Mouse (Mus musculus): ENCODE measurements around the gene Prima1. TPM values are rescaled to one million over a fixed set of nuclear protein-coding genes. Genes with fewer than 3 reads are reported as not detected.

Prima1 gene
- total and polyA plus RNA-seq, 3 experiments, result 0.29 to 1.4 (median 0.43) TPM

GRCm38 (mm10) chr12:103238924-103239460, 3.0 kb downstream of the Prima1 start:
- no peaks in the 10 kb centered on the region for H3K79me2 ChIP-seq (replicated peaks; ENCODE audit: control insufficient read depth, insufficient read depth, low read length)
- TF ChIP-seq CTCF (IDR thresholded peaks at IDR 0.05) (no peak), POLR2A (IDR thresholded peaks at IDR 0.05; ENCODE audit: insufficient read depth, low read depth, low read length) (no peak), EP300 (IDR thresholded peaks at IDR 0.05; ENCODE audit: insufficient read depth, low read depth, low read length) (no peak)
- H3K27ac ChIP-seq, result no peak overlapping the region
- 51% methylated on average over 7 of the region's 7 CpGs for WGBS
- H3K27me3 ChIP-seq (ENCODE audit: control insufficient read depth, insufficient read depth, low read length), result peaks cover 5% of the 10 kb centered on the region
- no peak for DNase-seq
- no peak overlapping the region for H3K4me3 ChIP-seq
- H3K36me3 ChIP-seq (ENCODE audit: control insufficient read depth, insufficient read depth, low read length), result no peaks in the 10 kb centered on the region
- intact Hi-C loops (cut with DNase I), result no loop called here
- H3K9ac ChIP-seq (ENCODE audit: low read depth, low read length), result no peak overlapping the region
- no peaks in the 10 kb centered on the region for H3K4me1 ChIP-seq (ENCODE audit: control insufficient read depth, insufficient read depth, low read length)

GRCm38 (mm10) chr12:103235856-103236255, 6.1 kb downstream of the Prima1 start:
- Histone ChIP-seq H3K9ac (ENCODE audit: low read depth, low read length) (no peak overlapping the region), H3K79me2 (replicated peaks; ENCODE audit: control insufficient read depth, insufficient read depth, low read length) (no peaks in the 10 kb centered on the region), H3K4me1 (ENCODE audit: control insufficient read depth, insufficient read depth, low read length) (no peaks in the 10 kb centered on the region), H3K27ac (no peak overlapping the region), H3K27me3 (ENCODE audit: control insufficient read depth, insufficient read depth, low read length) (no peaks in the 10 kb centered on the region), H3K36me3 (ENCODE audit: control insufficient read depth, insufficient read depth, low read length) (no peaks in the 10 kb centered on the region), H3K4me3 (no peak overlapping the region)
- 65% methylated on average over 2 of the region's 2 CpGs for WGBS
- intact Hi-C loops (cut with DNase I), result no loop called here
- no peak for DNase-seq
- TF ChIP-seq EP300 (IDR thresholded peaks at IDR 0.05; ENCODE audit: insufficient read depth, low read depth, low read length) (no peak), CTCF (IDR thresholded peaks at IDR 0.05) (no peak), POLR2A (IDR thresholded peaks at IDR 0.05; ENCODE audit: insufficient read depth, low read depth, low read length) (no peak)

- no peaks in the 10 kb centered on the region for H3K79me2 ChIP-seq (replicated peaks; ENCODE audit: control insufficient read depth, insufficient read depth, low read length)
- H3K27ac ChIP-seq, result no peak overlapping the region
- no peak overlapping the region for H3K9ac ChIP-seq (ENCODE audit: low read depth, low read length)
- H3K4me3 ChIP-seq, result no peak overlapping the region
- TF ChIP-seq POLR2A (IDR thresholded peaks at IDR 0.05; ENCODE audit: insufficient read depth, low read depth, low read length), result no peak
- TF ChIP-seq CTCF (IDR thresholded peaks at IDR 0.05), result no peak
- no peak for TF ChIP-seq EP300 (IDR thresholded peaks at IDR 0.05; ENCODE audit: insufficient read depth, low read depth, low read length)
- intact Hi-C loops (cut with DNase I), result no loop called here
- H3K27me3 ChIP-seq (ENCODE audit: control insufficient read depth, insufficient read depth, low read length), result no peaks in the 10 kb centered on the region
- WGBS, result 77% methylated on average over 10 of the region's 10 CpGs
- no peaks in the 10 kb centered on the region for H3K4me1 ChIP-seq (ENCODE audit: control insufficient read depth, insufficient read depth, low read length)
- DNase-seq, result no peak
- no peaks in the 10 kb centered on the region for H3K36me3 ChIP-seq (ENCODE audit: control insufficient read depth, insufficient read depth, low read length)
Observed at GRCm38 (mm10) chr12:103235251-103235650, 6.7 kb downstream of the Prima1 start.

- Histone ChIP-seq H3K79me2 (replicated peaks; ENCODE audit: control insufficient read depth, insufficient read depth, low read length) (no peaks in the 10 kb centered on the region), H3K4me1 (ENCODE audit: control insufficient read depth, insufficient read depth, low read length) (no peaks in the 10 kb centered on the region), H3K27me3 (ENCODE audit: control insufficient read depth, insufficient read depth, low read length) (no peaks in the 10 kb centered on the region), H3K9ac (ENCODE audit: low read depth, low read length) (no peak overlapping the region), H3K27ac (no peak overlapping the region), H3K36me3 (ENCODE audit: control insufficient read depth, insufficient read depth, low read length) (no peaks in the 10 kb centered on the region), H3K4me3 (no peak overlapping the region)
- WGBS, result 49% methylated on average over 4 of the region's 4 CpGs
- intact Hi-C loops (cut with DNase I), result no loop called here
- DNase-seq, result no peak
- no peak for TF ChIP-seq POLR2A (IDR thresholded peaks at IDR 0.05; ENCODE audit: insufficient read depth, low read depth, low read length)
- no peak for TF ChIP-seq CTCF (IDR thresholded peaks at IDR 0.05)
- TF ChIP-seq EP300 (IDR thresholded peaks at IDR 0.05; ENCODE audit: insufficient read depth, low read depth, low read length), result no peak
Observed at GRCm38 (mm10) chr12:103229058-103229457, 12.9 kb downstream of the Prima1 start.

GRCm38 (mm10) chr12:103226121-103226520, 15.8 kb downstream of the Prima1 start:
- Histone ChIP-seq H3K27me3 (ENCODE audit: control insufficient read depth, insufficient read depth, low read length) (no peaks in the 10 kb centered on the region), H3K4me1 (ENCODE audit: control insufficient read depth, insufficient read depth, low read length) (no peaks in the 10 kb centered on the region), H3K9ac (ENCODE audit: low read depth, low read length) (no peak overlapping the region), H3K36me3 (ENCODE audit: control insufficient read depth, insufficient read depth, low read length) (no peaks in the 10 kb centered on the region), H3K27ac (no peak overlapping the region), H3K79me2 (replicated peaks; ENCODE audit: control insufficient read depth, insufficient read depth, low read length) (no peaks in the 10 kb centered on the region), H3K4me3 (no peak overlapping the region)
- intact Hi-C loops (cut with DNase I), result no loop called here
- WGBS, result 77% methylated on average over 4 of the region's 4 CpGs
- DNase-seq, result no peak
- TF ChIP-seq CTCF (IDR thresholded peaks at IDR 0.05) (no peak), EP300 (IDR thresholded peaks at IDR 0.05; ENCODE audit: insufficient read depth, low read depth, low read length) (no peak), POLR2A (IDR thresholded peaks at IDR 0.05; ENCODE audit: insufficient read depth, low read depth, low read length) (no peak)

- no peak overlapping the region for H3K9ac ChIP-seq (ENCODE audit: low read depth, low read length)
- TF ChIP-seq EP300 (IDR thresholded peaks at IDR 0.05; ENCODE audit: insufficient read depth, low read depth, low read length) (no peak), POLR2A (IDR thresholded peaks at IDR 0.05; ENCODE audit: insufficient read depth, low read depth, low read length) (no peak), CTCF (IDR thresholded peaks at IDR 0.05) (no peak)
- DNase-seq, result no peak
- H3K36me3 ChIP-seq (ENCODE audit: control insufficient read depth, insufficient read depth, low read length), result no peaks in the 10 kb centered on the region
- no peaks in the 10 kb centered on the region for H3K27me3 ChIP-seq (ENCODE audit: control insufficient read depth, insufficient read depth, low read length)
- WGBS, result 85% methylated on average over 9 of the region's 9 CpGs
- no peaks in the 10 kb centered on the region for H3K4me1 ChIP-seq (ENCODE audit: control insufficient read depth, insufficient read depth, low read length)
- H3K79me2 ChIP-seq (replicated peaks; ENCODE audit: control insufficient read depth, insufficient read depth, low read length), result no peaks in the 10 kb centered on the region
- H3K4me3 ChIP-seq, result no peak overlapping the region
- H3K27ac ChIP-seq, result no peak overlapping the region
- intact Hi-C loops (cut with DNase I), result no loop called here
Observed at GRCm38 (mm10) chr12:103223671-103224070, 18.3 kb downstream of the Prima1 start.

All from heart, adult 2 months (tissue).